In genomic region chr12:111901105-111901875, GRCm38 (mm10) we compare ENCODE assay signal across 9 mouse cellular contexts. TPM values are rescaled to one million over a fixed set of nuclear protein-coding genes. Genes with fewer than 3 reads are reported as not detected.
A peak's percentile ranks its signal among the peaks of the same experiment; 100 is the strongest.
DNase-seq lines count a peak whose midpoint lies in the region; ATAC-seq lines count a peak whose summit lies in the region.
"Had no signal": no experiment of that assay in that cellular context is flagged by ENCODE, and none has a peak within 500 bp of the region (broad histone marks: within the 10 kb centered on the region; RNA-seq: fewer than 3 reads in every experiment).

No protein-coding gene starts in this region.

- no peak for DNase-seq in heart, postnatal 25 days (ENCODE audit: low spot score)
- peak; percentile 30 for DNase-seq in lung, postnatal 10 days
- no peak for DNase-seq in lung, postnatal 25 days (ENCODE audit: low spot score)
- peak; percentile 52 for DNase-seq in brain, embryonic 18.5 days (ENCODE audit: low read depth, low spot score)
- no peak for DNase-seq in adrenal gland, postnatal 4 days (ENCODE audit: low spot score in 2 of 2)
- no peak for DNase-seq in urinary bladder, postnatal 25 days (ENCODE audit: low spot score)

- peaks cover 15 to 36% of the 10 kb centered on the region in 2 experiments for H3K4me1 ChIP-seq in heart, embryonic 14.5 days (ENCODE audit: control insufficient read depth in 2 of 2, insufficient read depth in 2 of 2, low read length in 2 of 2)

- H3K27me3 ChIP-seq in heart, embryonic 14.5 days (ENCODE audit: control insufficient read depth, insufficient read depth, low read length): no peaks in the 10 kb centered on the region
- H3K27me3 ChIP-seq: hindbrain, embryonic 15.5 days had no signal

- H3K4me2 ChIP-seq in heart, embryonic 14.5 days (ENCODE audit: low read length): no peak overlapping the region
- H3K4me2 ChIP-seq: hindbrain, embryonic 15.5 days had no signal

- peak overlapping the region; percentile 10 to 20; a peak in 2 of 4 replicates for H3K27ac ChIP-seq in heart, embryonic 14.5 days (replicated peaks in 1 of 2; ENCODE audit: control insufficient read depth in 1 of 2, insufficient read depth in 1 of 2, low read depth in 2 of 2, low read length in 2 of 2)
- H3K27ac ChIP-seq: hindbrain, embryonic 15.5 days had no signal

- ATAC-seq in heart, embryonic 14.5 days (ENCODE audit: insufficient number of reproducible peaks, insufficient read depth, low FRiP score, low read depth): no peak
- peak; percentile 30 for ATAC-seq in megakaryocyte progenitor cell, adult 5-6 weeks (replicated peaks; ENCODE audit: poor library complexity)

- no peaks in the 10 kb centered on the region for H3K9me3 ChIP-seq in heart, embryonic 14.5 days (ENCODE audit: control insufficient read depth, low read length)
- H3K9me3 ChIP-seq: hindbrain, embryonic 15.5 days had no signal

- H3K4me3 ChIP-seq in heart, embryonic 14.5 days (ENCODE audit: control insufficient read depth in 1 of 2, insufficient read depth in 1 of 2, low read depth in 1 of 2, low read length in 2 of 2): no peak overlapping the region
- H3K4me3 ChIP-seq: hindbrain, embryonic 15.5 days had no signal

- no peaks in the 10 kb centered on the region for H3K36me3 ChIP-seq in heart, embryonic 14.5 days (ENCODE audit: control insufficient read depth, insufficient read depth, low read length)
- H3K36me3 ChIP-seq: hindbrain, embryonic 15.5 days had no signal

- intact Hi-C loops in heart, postnatal 25 days (cut with DNase I): no loop called here

- 58% methylated on average over 12 of the region's 12 CpGs for WGBS in heart, embryonic 14.5 days

- H3K9ac ChIP-seq in heart, embryonic 14.5 days (ENCODE audit: low read length): no peak overlapping the region
- H3K9ac ChIP-seq: hindbrain, embryonic 15.5 days had no signal

RNA-seq across cellular contexts. Expression of gene Ppp1r13b, which starts 6.6 kb away (rescaled TPM):
- polyA plus RNA-seq in heart, embryonic 14.5 days (2014; fragmentation: Nextera tagmentation; extraction: Ambion mirVana): 15.4 and 15.5 TPM in 2 replicates
- 10 to 100 TPM; 17.4 to 19.1 TPM for total RNA-seq in heart, postnatal 25 days (2021)
- total RNA-seq in megakaryocyte progenitor cell, adult 5-6 weeks (2015): 5.4 and 9.3 TPM in 2 replicates
- total RNA-seq in megakaryocyte progenitor cell, adult 5-6 weeks (2017): 3.7 and 7.5 TPM in 2 replicates
- total RNA-seq in adrenal gland, postnatal 4 days (2021): 10 to 100 TPM; 26.7 to 30.5 TPM

Comparison
In these comparisons a context has a peak if more than half of its experiments do, and no peak if none do; other contexts are left out.
1. DNase-seq: peak in lung, postnatal 10 days (single experiment) and brain, embryonic 18.5 days (single experiment); none in heart, postnatal 25 days (single experiment), lung, postnatal 25 days (single experiment), adrenal gland, postnatal 4 days (0 of 2) and urinary bladder, postnatal 25 days (single experiment).